Comparison of ENCODE assay signal across 17 mouse cellular contexts in genomic region chr1:35724366-35724900, GRCm38 (mm10).
DNase-seq lines count a peak whose midpoint lies in the region; ATAC-seq and TF ChIP-seq lines count a peak whose summit lies in the region.
"Had no signal": no experiment of that assay in that cellular context is flagged by ENCODE, and none has a peak within 500 bp of the region (broad histone marks: within the 10 kb centered on the region; RNA-seq: fewer than 3 reads in every experiment).

No protein-coding gene starts in this region.

- H3K27ac ChIP-seq in liver, embryonic 11.5 days (ENCODE audit: low read depth, low read length) = no peak overlapping the region
- H3K27ac ChIP-seq in liver, embryonic 12.5 days = no peak overlapping the region
- peak overlapping the region; percentile 29; the same call in 1 of the 2 replicates for H3K27ac ChIP-seq in intestine, embryonic 16.5 days (ENCODE audit: low read length)
- H3K27ac ChIP-seq in liver, postnatal 0 days (ENCODE audit: low read depth) = no peak overlapping the region
- H3K27ac ChIP-seq: embryonic facial prominence, embryonic 10.5 days; forebrain, embryonic 13.5 days; hindbrain, embryonic 12.5 days; hindbrain, postnatal 0 days had no signal

- TF ChIP-seq CTCF in liver, postnatal 0 days (IDR thresholded peaks at IDR 0.05; ENCODE audit: low read depth) = no peak

- DNase-seq in liver, embryonic 11.5 days (ENCODE audit: low spot score) = peak; percentile 14
- DNase-seq in liver, postnatal 0 days = no peak
- DNase-seq in frontal cortex, postnatal 25 days (ENCODE audit: low spot score in 2 of 2) = no peak
- DNase-seq in thymus, adult 18-20 months = no peak
- DNase-seq in right cerebral cortex, postnatal 14 days = no peak
- DNase-seq: adrenal gland, adult 8-10 months; adrenal gland, postnatal 36 days; cerebellum, adult 2 months; gastrocnemius, postnatal 36 days; heart, adult 18-20 months had no signal

- whole genome bisulfite sequencing in liver, embryonic 11.5 days = 55% methylated on average over 3 of the region's 3 CpGs
- WGBS in liver, embryonic 12.5 days (ENCODE audit: insufficient replicate concordance) = 38% methylated on average over 3 of the region's 3 CpGs
- 53% methylated on average over 3 of the region's 3 CpGs for WGBS in intestine, embryonic 16.5 days
- WGBS in liver, postnatal 0 days (ENCODE audit: insufficient replicate concordance) = 48% methylated on average over 3 of the region's 3 CpGs

- no peak overlapping the region for H3K9ac ChIP-seq in liver, embryonic 11.5 days (ENCODE audit: low read depth, low read length)
- no peak overlapping the region for H3K9ac ChIP-seq in liver, embryonic 12.5 days
- no peak overlapping the region for H3K9ac ChIP-seq in intestine, embryonic 16.5 days (ENCODE audit: low read depth, low read length)
- H3K9ac ChIP-seq in liver, postnatal 0 days (replicated peaks) = no peak overlapping the region
- H3K9ac ChIP-seq: forebrain, embryonic 13.5 days; heart, embryonic 12.5 days; hindbrain, embryonic 12.5 days had no signal

- no peak overlapping the region for H3K4me3 ChIP-seq in liver, embryonic 11.5 days (ENCODE audit: low read depth, low read length)
- no peak overlapping the region for H3K4me3 ChIP-seq in liver, embryonic 12.5 days
- no peak overlapping the region for H3K4me3 ChIP-seq in intestine, embryonic 16.5 days (ENCODE audit: low read length)
- H3K4me3 ChIP-seq in liver, postnatal 0 days (ENCODE audit: low read depth, low read length) = no peak overlapping the region
- H3K4me3 ChIP-seq: embryonic facial prominence, embryonic 10.5 days; forebrain, embryonic 13.5 days; heart, embryonic 12.5 days; hindbrain, embryonic 12.5 days had no signal

- no peak overlapping the region for H3K4me2 ChIP-seq in liver, embryonic 11.5 days
- no peak overlapping the region for H3K4me2 ChIP-seq in liver, embryonic 12.5 days
- H3K4me2 ChIP-seq in intestine, embryonic 16.5 days (ENCODE audit: low read depth, low read length) = no peak overlapping the region
- H3K4me2 ChIP-seq in liver, postnatal 0 days (ENCODE audit: low read depth, low read length) = no peak overlapping the region
- H3K4me2 ChIP-seq: forebrain, embryonic 13.5 days; heart, embryonic 12.5 days; hindbrain, embryonic 12.5 days had no signal

- H3K36me3 ChIP-seq in liver, embryonic 11.5 days (ENCODE audit: control insufficient read depth, insufficient read depth, low read length) = no peaks in the 10 kb centered on the region
- no peaks in the 10 kb centered on the region for H3K36me3 ChIP-seq in liver, embryonic 12.5 days
- H3K36me3 ChIP-seq in intestine, embryonic 16.5 days (ENCODE audit: control insufficient read depth, insufficient read depth, low read length) = no peaks in the 10 kb centered on the region
- H3K36me3 ChIP-seq in liver, postnatal 0 days (replicated peaks; ENCODE audit: insufficient read depth, low read length) = no peaks in the 10 kb centered on the region
- H3K36me3 ChIP-seq: embryonic facial prominence, embryonic 10.5 days; heart, embryonic 12.5 days; hindbrain, embryonic 12.5 days had no signal

- no peaks in the 10 kb centered on the region for H3K4me1 ChIP-seq in liver, embryonic 11.5 days (replicated peaks; ENCODE audit: control insufficient read depth, insufficient read depth, low read length)
- H3K4me1 ChIP-seq in liver, embryonic 12.5 days = 0 out of 2 replicates have a peak, but pooled peaks cover 6% of the 10 kb centered on the region
- H3K4me1 ChIP-seq in intestine, embryonic 16.5 days (ENCODE audit: control insufficient read depth, insufficient read depth, low read length) = peaks cover 3% of the 10 kb centered on the region; the same call in 1 of the 2 replicates
- H3K4me1 ChIP-seq in liver, postnatal 0 days (ENCODE audit: insufficient read depth) = peaks cover 3% of the 10 kb centered on the region; the same call in 1 of the 2 replicates
- H3K4me1 ChIP-seq: embryonic facial prominence, embryonic 10.5 days; heart, embryonic 12.5 days; hindbrain, embryonic 12.5 days had no signal

- no peak for TF ChIP-seq EP300 in liver, postnatal 0 days (IDR thresholded peaks at IDR 0.05; ENCODE audit: low read depth)

- no peaks in the 10 kb centered on the region for H3K27me3 ChIP-seq in liver, embryonic 11.5 days (replicated peaks; ENCODE audit: control insufficient read depth, insufficient read depth, low read length)
- no peaks in the 10 kb centered on the region for H3K27me3 ChIP-seq in liver, embryonic 12.5 days (replicated peaks)
- no peaks in the 10 kb centered on the region for H3K27me3 ChIP-seq in intestine, embryonic 16.5 days (replicated peaks; ENCODE audit: control insufficient read depth, insufficient read depth, low read length)
- H3K27me3 ChIP-seq in liver, postnatal 0 days (ENCODE audit: insufficient read depth, low read length) = no peaks in the 10 kb centered on the region
- H3K27me3 ChIP-seq: forebrain, embryonic 13.5 days; heart, embryonic 12.5 days; hindbrain, embryonic 12.5 days had no signal

- no peak for ATAC-seq in liver, embryonic 11.5 days (replicated peaks; ENCODE audit: low FRiP score)
- ATAC-seq in liver, embryonic 12.5 days = no peak
- ATAC-seq in intestine, embryonic 16.5 days = peak; percentile 91
- ATAC-seq in liver, postnatal 0 days = peak; percentile 33; the same call in 1 of the 2 replicates
- ATAC-seq: forebrain, embryonic 13.5 days; hindbrain, postnatal 0 days had no signal

- H3K9me3 ChIP-seq in liver, embryonic 11.5 days (ENCODE audit: control insufficient read depth, low read length) = no peaks in the 10 kb centered on the region
- no peaks in the 10 kb centered on the region for H3K9me3 ChIP-seq in liver, embryonic 12.5 days (replicated peaks)
- H3K9me3 ChIP-seq in intestine, embryonic 16.5 days (ENCODE audit: control insufficient read depth, low read length) = no peaks in the 10 kb centered on the region
- no peaks in the 10 kb centered on the region for H3K9me3 ChIP-seq in liver, postnatal 0 days (ENCODE audit: low read length)
- H3K9me3 ChIP-seq: embryonic facial prominence, embryonic 10.5 days; forebrain, embryonic 13.5 days; heart, embryonic 12.5 days; hindbrain, embryonic 12.5 days had no signal

Comparison
In these comparisons a context has a peak if more than half of its experiments do, and no peak if none do; other contexts are left out.
1. ATAC-seq: peak in intestine, embryonic 16.5 days (single experiment) and liver, postnatal 0 days (single experiment); none in liver, embryonic 11.5 days (single experiment) and liver, embryonic 12.5 days (single experiment).